Mouse (Mus musculus) NIH3T3 (cell line): ENCODE measurements around the gene Mrpl50.
"Not testable (repeated sequence)": the region's sequence is repeated elsewhere in the genome, so short reads cannot be mapped to it uniquely, and the experiment has no call there.

Source experiments
- DNase-seq: peaks from one replicate; pipeline ENCODE4 v3.0.0-alpha.2; 2012; ENCODE audit warnings: low read depth

Mrpl50 gene

DNA sequence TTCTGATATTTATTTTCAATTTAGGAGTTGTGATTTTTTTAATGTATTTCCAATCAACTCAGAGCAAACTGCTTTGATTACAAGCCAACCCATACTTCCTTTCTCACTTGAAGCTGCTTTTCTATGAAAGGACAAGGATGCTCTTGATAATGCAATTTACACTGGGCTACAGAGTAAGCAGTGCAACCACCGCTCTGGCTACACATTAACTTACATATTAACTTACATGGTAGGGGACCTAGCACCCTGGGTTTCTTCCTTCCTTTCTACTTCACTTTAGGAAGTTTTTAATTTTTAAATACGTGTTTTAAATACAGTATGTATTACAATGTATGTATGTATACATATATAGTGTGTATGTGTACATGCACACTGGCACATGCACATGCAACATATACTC lies 11.7 kb downstream of the Mrpl50 start:
- DNase-seq = no peak

DNA sequence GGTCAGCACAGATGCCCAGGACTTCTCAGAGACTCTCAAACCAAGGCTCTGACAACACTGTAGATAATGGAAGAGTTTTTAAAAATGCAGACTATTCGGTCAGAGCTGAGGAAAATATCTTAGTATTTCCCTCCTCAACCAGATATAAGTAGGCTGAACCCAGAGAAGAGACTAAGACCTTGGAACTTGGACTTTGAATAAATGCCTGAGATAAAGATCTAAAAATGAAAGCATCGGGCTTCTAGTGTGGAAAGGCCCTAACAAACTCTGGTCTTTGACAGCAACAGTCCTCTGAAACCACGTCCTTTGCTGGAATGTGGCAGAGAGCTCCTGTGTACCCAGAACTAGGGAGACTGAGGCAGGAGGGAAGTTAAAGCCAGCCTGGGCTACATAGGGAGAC lies 14.5 kb downstream of the Mrpl50 start, which contains the start of gene Baat:
Baat (minus strand) TSS at position 172 of the 400 bp plus-strand sequence.
- DNase-seq = no peak

DNA sequence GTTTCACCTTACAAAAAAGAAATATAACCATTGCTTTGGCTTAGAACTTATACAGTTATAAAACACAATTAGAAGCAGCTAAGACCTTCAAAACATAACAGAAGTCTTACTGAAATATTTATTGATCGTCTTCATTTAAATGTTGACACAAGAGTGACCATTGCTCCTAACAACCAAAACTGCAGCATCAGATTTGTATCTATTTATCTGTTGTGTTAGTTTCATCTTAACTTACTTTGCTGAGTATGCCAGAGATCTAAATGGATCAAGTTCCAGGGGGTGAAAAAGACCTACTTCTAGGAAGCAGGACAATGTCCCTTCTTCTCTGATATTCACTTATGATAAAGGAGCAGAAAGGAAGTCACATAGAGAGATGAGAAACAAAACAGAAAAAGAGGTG lies 17.3 kb downstream of the Mrpl50 start:
- no peak for DNase-seq

DNA sequence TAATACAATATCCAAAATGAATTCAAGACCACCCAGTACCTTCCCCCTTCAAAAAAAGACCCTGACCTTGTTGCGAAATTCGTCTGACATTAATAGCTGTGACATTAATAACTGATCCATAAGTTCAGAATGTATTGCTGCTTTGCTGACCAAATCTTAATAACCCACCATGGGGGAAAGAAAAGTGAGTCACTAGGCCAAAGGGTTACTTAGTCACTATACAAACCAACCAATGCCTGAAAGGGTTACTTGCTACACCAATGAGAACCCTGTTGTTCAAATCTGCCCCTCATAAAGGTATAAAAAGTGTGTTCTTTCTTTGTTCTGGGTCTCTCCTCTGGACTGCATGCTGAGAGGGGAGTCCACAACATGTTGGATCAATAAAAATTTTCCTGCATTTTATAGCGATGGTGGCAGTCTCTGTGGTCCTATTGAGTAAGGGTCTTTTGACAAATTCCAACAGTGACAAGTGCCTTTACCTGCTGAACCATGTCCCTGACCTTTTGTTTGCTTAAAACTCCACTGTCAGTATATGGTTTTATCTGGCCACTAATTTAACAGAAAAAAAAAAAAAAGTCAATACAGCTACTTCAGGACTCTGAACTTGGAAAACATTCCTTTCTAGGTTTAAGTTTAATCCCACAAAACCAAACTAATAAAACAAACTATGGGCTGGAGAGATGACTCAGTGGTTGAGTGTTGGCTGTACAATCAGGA lies 34.8 kb downstream of the Mrpl50 start:
- DNase-seq = not testable (repeated sequence)

DNA sequence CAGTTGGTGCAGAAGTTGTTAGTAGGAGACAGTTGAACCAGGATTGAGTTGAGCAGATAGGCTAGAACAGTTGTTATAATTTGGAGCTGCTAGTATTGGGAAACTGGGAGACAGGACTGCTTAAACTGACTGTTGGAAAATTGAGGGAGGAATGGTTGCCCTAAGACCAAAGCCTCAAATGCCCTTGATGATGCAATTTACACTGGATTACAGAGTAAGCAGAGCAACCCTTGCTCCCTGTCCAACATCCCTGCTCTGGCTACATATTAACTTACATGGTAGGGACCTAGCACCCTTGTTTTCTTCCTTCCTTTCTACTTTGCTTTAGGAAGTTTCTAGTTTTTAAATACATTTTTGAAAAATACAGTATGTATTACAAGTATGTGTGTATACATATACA lies 35.5 kb downstream of the Mrpl50 start:
- DNase-seq = no peak

DNA sequence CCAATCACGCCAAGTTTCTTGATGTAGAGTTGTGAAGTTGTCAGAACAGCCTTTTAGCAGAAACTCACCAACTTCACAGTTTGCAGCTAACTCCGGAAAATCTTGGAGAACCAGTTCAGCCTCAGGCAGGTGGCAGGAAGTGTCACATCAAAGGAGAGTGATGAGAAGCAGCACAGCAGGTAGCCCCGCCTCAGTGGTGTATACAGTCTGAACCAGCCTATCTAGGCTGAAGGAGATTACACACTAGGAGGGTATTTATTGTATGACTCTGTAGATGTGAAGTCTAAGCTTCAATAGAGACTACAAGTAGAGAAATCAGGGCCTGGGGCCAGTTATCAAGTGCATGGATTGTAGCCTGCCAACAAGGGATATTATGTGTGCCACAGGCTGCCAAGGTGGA lies 40.0 kb downstream of the Mrpl50 start:
- no peak for DNase-seq

DNA sequence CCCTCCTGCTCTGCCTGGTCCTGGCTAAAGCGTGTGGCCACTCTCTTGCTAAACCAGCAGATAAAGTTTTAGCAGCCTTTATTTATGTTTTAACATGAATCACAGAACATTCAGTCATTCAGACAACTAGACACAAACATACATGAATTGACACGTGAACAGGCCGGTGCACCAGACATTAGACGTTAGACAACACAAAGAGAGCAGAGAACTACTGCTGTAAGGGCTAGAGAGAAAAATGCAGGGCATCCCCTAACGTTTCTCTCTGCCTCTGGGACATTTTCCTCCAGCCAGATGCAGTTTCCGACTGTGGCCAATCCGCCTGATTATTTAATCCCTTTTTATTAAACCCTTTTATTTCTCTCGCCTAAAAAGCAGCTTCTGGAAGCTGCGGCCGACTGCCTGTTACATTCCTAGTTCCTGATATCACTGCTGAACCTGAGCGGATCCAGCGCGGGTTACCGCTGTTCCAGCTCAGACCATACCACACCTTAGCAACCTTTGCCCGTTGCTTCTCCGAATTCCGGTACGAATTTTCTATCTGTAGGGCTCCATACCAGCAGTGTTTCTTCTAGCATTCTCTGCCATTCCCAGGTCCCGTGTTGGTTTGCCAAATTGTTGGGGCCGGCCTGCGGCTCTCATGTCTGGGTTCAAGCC lies 40.7 kb downstream of the Mrpl50 start:
- DNase-seq = no peak

DNA sequence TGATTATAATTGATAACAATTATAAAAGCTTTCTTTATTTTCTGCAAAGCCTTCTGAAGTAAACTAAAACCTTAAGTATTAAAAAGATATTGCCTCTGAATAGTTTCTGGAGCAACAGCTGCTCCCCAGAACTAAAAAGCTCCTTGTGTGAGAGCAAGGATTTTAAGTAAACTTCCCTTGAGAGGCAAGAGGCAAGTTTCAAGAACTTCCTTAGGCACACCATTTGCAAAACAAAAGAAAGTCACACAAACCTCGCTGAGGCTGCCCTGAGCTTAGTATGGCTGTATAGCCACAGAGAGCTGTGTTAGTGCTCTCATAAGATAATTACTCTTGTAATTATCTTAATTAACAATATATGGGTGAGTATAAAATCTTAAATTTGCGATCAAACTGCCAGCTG lies 41.9 kb downstream of the Mrpl50 start:
- DNase-seq = not testable (repeated sequence)

DNA sequence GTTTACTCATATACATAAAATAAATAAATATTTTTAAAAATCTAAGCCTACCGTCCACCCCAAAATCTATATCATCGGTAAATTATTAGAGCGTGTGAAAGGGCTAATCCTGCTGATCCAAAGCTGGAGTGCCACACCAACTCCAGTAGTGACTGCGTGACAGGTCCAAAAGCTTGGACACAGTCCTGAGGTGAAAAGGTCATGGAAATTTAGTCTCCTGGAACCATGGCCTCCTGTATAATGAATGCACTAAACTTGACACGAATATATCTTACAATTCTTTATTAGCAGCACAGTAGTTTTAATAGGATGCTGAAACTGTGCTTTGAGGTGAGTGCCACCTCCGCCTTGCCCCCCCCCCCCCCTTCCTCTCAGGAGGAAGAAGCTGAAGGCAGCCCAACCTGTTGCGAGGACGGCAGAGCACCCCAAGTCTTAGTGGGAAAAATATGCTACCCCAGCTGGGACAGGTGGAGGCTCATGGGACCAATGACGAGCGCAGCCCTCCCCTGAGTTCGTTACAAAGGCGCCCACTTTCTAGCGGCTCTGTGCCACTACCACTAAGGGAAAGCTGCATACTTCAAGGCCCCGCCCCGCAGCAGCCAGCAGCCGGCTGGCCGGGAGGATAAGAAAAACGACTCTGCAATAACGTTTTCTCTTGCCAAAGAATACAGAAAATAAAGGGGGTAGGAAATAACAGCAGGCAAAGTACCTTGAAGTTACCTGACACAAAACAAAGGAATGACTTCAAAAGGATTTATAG lies 42.6 kb downstream of the Mrpl50 start:
- no peak for DNase-seq

DNA sequence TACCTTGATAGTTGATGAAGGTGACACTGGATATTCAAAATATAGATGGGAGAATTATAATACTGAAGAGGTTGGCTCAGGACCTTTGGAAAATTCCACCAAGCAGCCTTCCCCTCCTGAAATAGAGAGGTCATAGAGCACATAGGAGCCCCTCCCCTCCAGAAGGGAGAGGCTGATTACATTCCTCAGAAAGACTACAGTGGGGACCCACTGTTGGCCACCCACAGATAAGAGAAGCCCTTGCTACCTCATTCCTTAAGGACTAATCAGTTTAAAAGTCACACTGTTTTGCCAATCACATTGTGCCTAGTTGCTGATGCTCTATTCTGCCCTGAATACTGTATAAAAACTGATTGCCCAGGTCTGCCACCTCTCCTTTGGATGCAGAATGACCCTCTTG lies 46.3 kb downstream of the Mrpl50 start:
- no peak for DNase-seq

DNA sequence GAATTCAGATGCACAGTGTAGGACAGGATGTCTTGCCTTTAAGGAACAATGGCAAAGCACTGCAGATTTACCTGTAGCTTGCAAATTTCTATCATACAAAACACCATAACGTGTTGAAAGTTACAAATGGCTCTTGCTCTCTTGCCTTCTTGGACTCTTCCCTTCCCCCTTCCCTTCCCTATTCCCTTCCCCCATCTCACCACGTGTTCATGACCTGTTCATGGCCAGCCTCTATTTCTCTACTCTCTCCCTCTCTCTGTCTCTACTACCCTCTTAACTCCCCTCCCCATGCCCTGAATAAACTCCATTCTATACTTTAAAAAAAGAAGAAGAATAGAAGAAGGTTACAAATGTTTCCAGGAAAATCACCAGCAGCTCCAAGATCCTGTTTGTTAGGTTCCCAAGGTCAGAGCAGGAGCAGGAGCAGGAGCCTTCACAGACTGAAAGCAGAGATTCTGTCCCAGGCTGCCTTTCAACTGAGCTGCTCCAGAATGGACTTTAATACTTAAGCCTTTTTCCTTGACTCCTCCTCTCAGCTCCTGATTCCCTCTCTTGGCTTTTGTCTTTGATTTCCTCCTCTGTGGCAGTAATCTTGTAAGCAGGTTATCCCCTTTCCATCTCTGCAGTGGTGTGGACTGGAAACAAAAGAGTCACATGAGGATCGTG lies 47.3 kb downstream of the Mrpl50 start, which contains the start of gene Acnat1:
Acnat1 (minus strand) TSS at position 478 of the 666 bp plus-strand sequence.
- DNase-seq = no peak

DNA sequence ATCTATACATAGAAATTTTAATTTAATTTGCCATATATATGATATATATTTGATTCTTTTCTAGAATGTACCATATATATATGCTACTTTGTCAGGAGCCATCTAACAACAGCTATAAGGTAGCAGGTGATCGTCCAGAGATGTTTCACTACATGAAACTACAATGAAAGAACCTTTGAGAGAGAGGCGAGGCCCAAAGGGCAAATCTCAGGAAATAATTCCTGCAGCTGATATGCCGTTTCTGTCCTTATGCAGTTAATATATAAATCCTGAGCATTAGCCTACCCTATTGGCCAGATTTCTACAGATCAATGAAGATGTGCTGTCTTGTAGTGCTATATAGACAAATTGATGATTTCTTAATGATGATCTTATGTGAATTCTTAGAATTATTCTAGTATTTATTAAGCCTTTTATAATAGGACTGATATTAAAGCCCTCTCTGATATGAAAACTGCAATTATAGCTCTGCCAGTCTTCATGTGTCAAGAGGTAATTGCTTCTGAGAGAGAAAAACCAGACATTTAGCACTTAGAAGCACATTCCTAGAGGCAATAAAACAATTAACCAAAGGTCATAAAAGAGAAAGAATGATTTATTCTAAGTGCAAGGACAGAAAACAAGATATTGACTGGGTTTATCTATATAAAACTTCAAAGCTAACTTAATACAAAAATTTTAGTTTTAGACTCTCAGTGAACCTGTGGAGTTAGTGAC lies 51.3 kb downstream of the Mrpl50 start:
- DNase-seq = no peak

DNA sequence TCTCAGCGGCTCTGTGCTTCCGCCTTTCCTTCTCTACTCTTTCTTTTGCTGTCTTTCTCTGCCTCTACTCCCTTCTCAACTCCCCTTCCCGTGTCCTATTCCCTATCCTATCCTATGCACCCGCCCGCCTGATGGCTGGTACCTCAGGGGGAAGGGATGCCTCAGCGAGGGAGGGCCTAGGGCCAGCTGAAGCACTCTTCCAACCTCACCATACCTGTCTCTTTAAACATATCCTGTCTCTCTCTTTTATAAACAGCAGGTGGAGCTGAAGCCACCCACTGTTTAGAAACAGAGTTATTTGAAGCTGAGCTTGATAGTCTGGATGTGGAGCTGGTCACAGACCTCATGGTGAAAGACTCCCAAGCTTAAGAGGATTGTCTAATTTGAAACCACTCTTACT lies 53.5 kb downstream of the Mrpl50 start:
- DNase-seq = no peak
